Mouse (Mus musculus) brown adipose tissue, adult 24 weeks (tissue): Measurements from ENCODE around the gene Tctex1d1. TPM values are rescaled to one million over a fixed set of nuclear protein-coding genes. Genes with fewer than 3 reads are reported as not detected.

Experiments used
- polyA plus RNA-seq: library from polyadenylated mRNA; stranded (reverse); fragments of >200 nt; gene quantifications from 2 replicates; pipeline ENCODE4 v1.2.4, GENCODE M21; 2012; ENCODE audit not compliant: missing spikeins, insufficient read depth, insufficient read length

Tctex1d1 gene
- polyA plus RNA-seq, 1 experiment, result not detected

Other genes starting within 250 kb of the Tctex1d1 start
- 0.46 TPM in 1 of 2 replicates, not detected in the other for gene Sgip1, start 237.3 kb upstream of the Tctex1d1 start, polyA plus RNA-seq
- not detected in 2 replicates for gene Insl5, start 48.2 kb downstream of the Tctex1d1 start, polyA plus RNA-seq
- 26.7 and 26.8 TPM in 2 replicates for gene Mier1, start 135.8 kb downstream of the Tctex1d1 start, polyA plus RNA-seq
- 1.2 and 1.5 TPM in 2 replicates for gene Wdr78, start 135.9 kb downstream of the Tctex1d1 start, polyA plus RNA-seq
- 2.9 and 3.6 TPM in 2 replicates for gene Slc35d1, start 236.6 kb downstream of the Tctex1d1 start, polyA plus RNA-seq